Mouse (Mus musculus) small intestine, adult 2 months (tissue): ENCODE results near the gene Snx29.

Source experiments
- CTCF ChIP-seq: fragments of 200-500 bp; IDR thresholded peaks from 2 replicates; pipeline ENCODE4 v1.5.1; 2012; ENCODE audit warnings: low read depth, mild to moderate bottlenecking, control low read depth, inconsistent platforms, low read length, moderate library complexity, mixed read lengths; ENCODE audit not compliant: insufficient replicate concordance, insufficient read length; ENCODE audit errors: extremely low read depth
- POLR2A ChIP-seq: fragments of 200-500 bp; IDR thresholded peaks from 2 replicates; pipeline ENCODE4 v1.6.1; 2012; ENCODE audit warnings: low read depth, mild to moderate bottlenecking, control low read depth, inconsistent platforms, low read length, moderate library complexity

- TF ChIP-seq CTCF = no peak
- no peak for TF ChIP-seq POLR2A
Measured at GRCm38 (mm10) chr16:11729111-11729510, 406.4 kb downstream of the Snx29 start.
